Mouse (Mus musculus) MEL (cell line): ENCODE results near the gene Hsph1. TPM values are rescaled to one million over a fixed set of nuclear protein-coding genes. Genes with fewer than 3 reads are reported as not detected.

ENCODE experiments used
- DNase-seq: peaks from one replicate; pipeline ENCODE4 v3.0.0; 2011; ENCODE audit warnings: low read depth, low spot score
- H3K27ac ChIP-seq: 2 replicates; pipeline ENCODE4 v1.5.1; 2012; ENCODE audit warnings: low read depth, mild to moderate bottlenecking, control low read depth, low read length, moderate library complexity; ENCODE audit not compliant: control insufficient read depth
- H3K27me3 ChIP-seq, 2 experiments: fragments of 150-350 bp in 1 of 2; sonication (generic) in 1 of 2; 2 replicates each; pipeline ENCODE4 v1.6.1; 2012; ENCODE audit warnings: low read length in 2 of 2, mild to moderate bottlenecking in 2 of 2, improper control_type of control experiment in 1 of 2, moderate library complexity in 1 of 2; ENCODE audit not compliant: insufficient read depth in 2 of 2, control insufficient read depth in 1 of 2
- H3K36me3 ChIP-seq, 2 experiments: 2 replicates each; pipeline ENCODE4 v1.6.1; 2012 to 2014; ENCODE audit warnings: low read length in 2 of 2, improper control_type of control experiment in 1 of 2, inconsistent platforms in 1 of 2, mild to moderate bottlenecking in 1 of 2; ENCODE audit not compliant: insufficient read depth in 2 of 2, control insufficient read depth in 1 of 2
- H3K4me1 ChIP-seq, 2 experiments: fragments of 150-350 bp in 1 of 2; sonication (generic) in 1 of 2; 2 replicates each; pipeline ENCODE4 v1.6.1; 2012; ENCODE audit warnings: low read length in 2 of 2, improper control_type of control experiment in 1 of 2, mild to moderate bottlenecking in 1 of 2; ENCODE audit not compliant: insufficient read depth in 2 of 2, control insufficient read depth in 1 of 2
- H3K4me3 ChIP-seq, 2 experiments: fragments of 150-350 bp in 1 of 2; sonication (generic) in 1 of 2; 2 replicates each; pipeline ENCODE4 v1.5.1; 2012; ENCODE audit warnings: low read depth in 2 of 2, low read length in 2 of 2, mild to moderate bottlenecking in 2 of 2, moderate library complexity in 2 of 2, control low read depth in 1 of 2, improper control_type of control experiment in 1 of 2; ENCODE audit not compliant: control insufficient read depth in 1 of 2, insufficient read depth in 1 of 2
- H3K79me2 ChIP-seq: 2 replicates; pipeline ENCODE4 v1.6.1; 2012; ENCODE audit warnings: mild to moderate bottlenecking, low read length, moderate library complexity; ENCODE audit not compliant: control insufficient read depth, poor library complexity, insufficient read depth
- H3K9ac ChIP-seq: 2 replicates; pipeline ENCODE4 v1.6.1; 2012; ENCODE audit warnings: low read depth, mild to moderate bottlenecking, control low read depth, low read length, moderate library complexity; ENCODE audit not compliant: control insufficient read depth, poor library complexity, severe bottlenecking
- H3K9me3 ChIP-seq: fragments of 150-350 bp; sonication (generic); replicated peaks from 2 replicates; pipeline ENCODE4 v1.6.1; 2012; ENCODE audit warnings: mild to moderate bottlenecking, low read length, improper control_type of control experiment, moderate library complexity; ENCODE audit not compliant: insufficient read depth
- BHLHE40 ChIP-seq: IDR thresholded peaks from 2 replicates; pipeline ENCODE4 v1.6.1; 2012; ENCODE audit warnings: low read depth, mild to moderate bottlenecking, inconsistent platforms, low read length, improper control_type of control experiment, borderline replicate concordance
- CTCF ChIP-seq, 3 experiments: IDR thresholded peaks in 2 of 3; conservative IDR thresholded peaks in 1 of 3; 2 replicates each; pipeline ENCODE4 v1.5.1; 2011 to 2012; ENCODE audit warnings: low read length in 3 of 3, low read depth in 2 of 3, mild to moderate bottlenecking in 2 of 3, improper control_type of control experiment in 1 of 3, inconsistent platforms in 1 of 3, mixed read lengths in 1 of 3, moderate library complexity in 1 of 3; ENCODE audit not compliant: control insufficient read depth in 1 of 3, insufficient read depth in 1 of 3, poor library complexity in 1 of 3, severe bottlenecking in 1 of 3
- E2F4 ChIP-seq: IDR thresholded peaks from 2 replicates; pipeline ENCODE4 v1.6.1; 2011; ENCODE audit warnings: low read depth, low read length, improper control_type of control experiment, borderline replicate concordance
- ELF1 ChIP-seq: IDR thresholded peaks from 2 replicates; pipeline ENCODE4 v1.6.1; 2014; ENCODE audit warnings: low read depth, mild to moderate bottlenecking, inconsistent platforms, low read length, improper control_type of control experiment, moderate library complexity
- ETS1 ChIP-seq: IDR thresholded peaks from 2 replicates; pipeline ENCODE4 v1.6.1; 2012; ENCODE audit warnings: low read depth, mild to moderate bottlenecking, inconsistent platforms, low read length, improper control_type of control experiment, moderate library complexity
- HCFC1 ChIP-seq: IDR thresholded peaks from 2 replicates; pipeline ENCODE4 v1.6.1; 2012; ENCODE audit warnings: low read depth, mild to moderate bottlenecking, inconsistent platforms, low read length, improper control_type of control experiment, moderate library complexity
- MAZ ChIP-seq: IDR thresholded peaks from 2 replicates; pipeline ENCODE4 v1.6.1; 2012; ENCODE audit warnings: low read depth, mild to moderate bottlenecking, inconsistent platforms, low read length, improper control_type of control experiment
- MXI1 ChIP-seq: IDR thresholded peaks from 2 replicates; pipeline ENCODE4 v1.6.1; 2011; ENCODE audit warnings: mild to moderate bottlenecking, low read depth, low read length, improper control_type of control experiment
- MYC ChIP-seq: IDR thresholded peaks from 2 replicates; pipeline ENCODE4 v1.6.1; 2011; ENCODE audit warnings: low read depth, mild to moderate bottlenecking, low read length, improper control_type of control experiment, moderate library complexity
- POLR2A ChIP-seq, 2 experiments: IDR thresholded peaks; 2 replicates each; pipeline ENCODE4 v1.6.1; 2011 to 2012; ENCODE audit warnings: low read length in 2 of 2, mild to moderate bottlenecking in 2 of 2, control low read depth in 1 of 2, improper control_type of control experiment in 1 of 2, low read depth in 1 of 2, moderate library complexity in 1 of 2; ENCODE audit not compliant: control insufficient read depth in 1 of 2, insufficient read depth in 1 of 2, poor library complexity in 1 of 2
- POLR2AphosphoS5 ChIP-seq: IDR thresholded peaks from 2 replicates; pipeline ENCODE4 v1.6.1; 2012; ENCODE audit warnings: low read depth, borderline replicate concordance, mild to moderate bottlenecking, inconsistent platforms, low read length, moderate library complexity, mixed read lengths
- RAD21 ChIP-seq: IDR thresholded peaks from 2 replicates; pipeline ENCODE4 v1.6.1; 2011; ENCODE audit warnings: mild to moderate bottlenecking, low read depth, low read length, improper control_type of control experiment
- TAL1 ChIP-seq: IDR thresholded peaks from 2 replicates; pipeline ENCODE4 v1.6.1; 2012; ENCODE audit warnings: mild to moderate bottlenecking, inconsistent platforms, low read length, moderate library complexity, mixed read lengths
- UBTF ChIP-seq: IDR thresholded peaks from 2 replicates; pipeline ENCODE4 v1.6.1; 2012; ENCODE audit warnings: low read depth, mild to moderate bottlenecking, inconsistent platforms, low read length, improper control_type of control experiment, moderate library complexity, borderline replicate concordance; ENCODE audit not compliant: insufficient read depth
- USF2 ChIP-seq, 2 experiments: IDR thresholded peaks; 2 replicates each; pipeline ENCODE4 v1.6.1; 2011 to 2012; ENCODE audit warnings: improper control_type of control experiment in 2 of 2, low read length in 2 of 2, borderline replicate concordance in 1 of 2, inconsistent platforms in 1 of 2, low read depth in 1 of 2, mild to moderate bottlenecking in 1 of 2; ENCODE audit not compliant: insufficient read depth in 1 of 2
- ZC3H11A ChIP-seq: IDR thresholded peaks from 2 replicates; pipeline ENCODE4 v1.6.1; 2012; ENCODE audit warnings: low read depth, mild to moderate bottlenecking, inconsistent platforms, low read length, improper control_type of control experiment
- ZKSCAN1 ChIP-seq: IDR thresholded peaks from 2 replicates; pipeline ENCODE4 v1.6.1; 2012; ENCODE audit warnings: low read depth, mild to moderate bottlenecking, inconsistent platforms, low read length, improper control_type of control experiment, moderate library complexity
- ZNF384 ChIP-seq: IDR thresholded peaks from 2 replicates; pipeline ENCODE4 v1.6.1; 2012; ENCODE audit warnings: low read depth, mild to moderate bottlenecking, inconsistent platforms, low read length, improper control_type of control experiment
- polyA plus RNA-seq, 2 experiments: library from polyadenylated mRNA; stranded (reverse) in 1 of 2; unstranded in 1 of 2; fragments of >175 nt in 1 of 2; fragments of >200 nt in 1 of 2; gene quantifications; 2 replicates each; pipeline versions ENCODE4 v1.2.1 to v1.2.4; 2012; ENCODE audit warnings: low replicate concordance in 2 of 2, low read depth in 1 of 2; ENCODE audit not compliant: insufficient read length in 2 of 2, insufficient read depth in 1 of 2, missing spikeins in 1 of 2
- total RNA-seq: library from RNA; depleted of rRNA; stranded (reverse); fragments of 300-350 nt; gene quantifications from 2 replicates; pipeline ENCODE4 v1.2.3, GENCODE M21; 2012

The Hsph1 gene
- total and polyA plus RNA-seq, 3 experiments = 176 to 388 (median 300) TPM

GRCm38 (mm10) chr5:149655636-149656035, 19.5 kb upstream of the Hsph1 start:
- Histone ChIP-seq H3K9ac (no peak overlapping the region), H3K27me3 (no peaks in the 10 kb centered on the region), H3K79me2 (no peaks in the 10 kb centered on the region), H3K4me3 (no peak overlapping the region), H3K27ac (no peak overlapping the region), H3K36me3 (peaks cover 0 to 12% of the 10 kb centered on the region in 2 experiments; a peak in 2 of 4 replicates), H3K9me3 (no peaks in the 10 kb centered on the region), H3K4me1 (peaks cover 2 to 16% of the 10 kb centered on the region in 2 experiments; a peak in 3 of 4 replicates)
- DNase-seq = no peak
- TF ChIP-seq ETS1 = no peak
- TF ChIP-seq CTCF (IDR thresholded peaks at IDR 0.05 in 2 of 3, conservative IDR thresholded peaks at IDR 0.05 in 1 of 3; ENCODE audit: control insufficient read depth in 1 of 3, insufficient read depth in 1 of 3, low read depth in 2 of 3, low read length in 3 of 3, poor library complexity in 1 of 3, severe bottlenecking in 1 of 3) = no peak
- no peak for TF ChIP-seq ZC3H11A
- TF ChIP-seq ZKSCAN1 = no peak
- no peak for TF ChIP-seq RAD21
- no peak for TF ChIP-seq POLR2A (IDR thresholded peaks at IDR 0.05; ENCODE audit: control insufficient read depth in 1 of 2, insufficient read depth in 1 of 2, low read depth in 1 of 2, low read length in 2 of 2, poor library complexity in 1 of 2)
- no peak for TF ChIP-seq ELF1
- TF ChIP-seq MXI1 = no peak
- TF ChIP-seq E2F4 = no peak
- no peak for TF ChIP-seq USF2 (IDR thresholded peaks at IDR 0.05; ENCODE audit: borderline replicate concordance in 1 of 2, insufficient read depth in 1 of 2, low read depth in 1 of 2, low read length in 2 of 2)
- no peak for TF ChIP-seq HCFC1
- TF ChIP-seq, all 39 proteins: peak for 0

- H3K4me1 ChIP-seq = peaks cover 21 to 32% of the 10 kb centered on the region in 2 experiments
- H3K27me3 ChIP-seq = no peaks in the 10 kb centered on the region
- peak overlapping the region; percentile 67 for H3K9ac ChIP-seq
- peak; percentile 75 for DNase-seq
- no peaks in the 10 kb centered on the region for H3K9me3 ChIP-seq
- TF ChIP-seq HCFC1 (no peak), MAZ (no peak), USF2 (IDR thresholded peaks at IDR 0.05; ENCODE audit: borderline replicate concordance in 1 of 2, insufficient read depth in 1 of 2, low read depth in 1 of 2, low read length in 2 of 2) (no peak), BHLHE40 (no peak), MYC (no peak), UBTF (no peak), POLR2A (IDR thresholded peaks at IDR 0.05; ENCODE audit: control insufficient read depth in 1 of 2, insufficient read depth in 1 of 2, low read depth in 1 of 2, low read length in 2 of 2, poor library complexity in 1 of 2) (peak in 1 of 2 experiments; percentile 58; a peak in 1 of 4 replicates), POLR2AphosphoS5 (peak; percentile 73; the same call in 1 of the 2 replicates), ZNF384 (no peak), TAL1 (no peak)
- H3K79me2 ChIP-seq = peaks cover 3% of the 10 kb centered on the region
- H3K36me3 ChIP-seq = peaks cover 0 to 36% of the 10 kb centered on the region in 2 experiments; a peak in 2 of 4 replicates
- peak overlapping the region; percentile 99 for H3K27ac ChIP-seq
- H3K4me3 ChIP-seq = peak overlapping the region; percentile 40 to 73
Measured at GRCm38 (mm10) chr5:149650179-149650553, 14.0 kb upstream of the Hsph1 start.
